Mouse (Mus musculus) lung, adult 18-20 months (tissue): ENCODE measurements around the gene Gpr107.

Experiments
- DNase-seq, 2 experiments: peaks; one replicate each; pipeline ENCODE4 v3.0.0; 2022; ENCODE audit warnings: mixed read lengths in 2 of 2

Gene Gpr107

DNA sequence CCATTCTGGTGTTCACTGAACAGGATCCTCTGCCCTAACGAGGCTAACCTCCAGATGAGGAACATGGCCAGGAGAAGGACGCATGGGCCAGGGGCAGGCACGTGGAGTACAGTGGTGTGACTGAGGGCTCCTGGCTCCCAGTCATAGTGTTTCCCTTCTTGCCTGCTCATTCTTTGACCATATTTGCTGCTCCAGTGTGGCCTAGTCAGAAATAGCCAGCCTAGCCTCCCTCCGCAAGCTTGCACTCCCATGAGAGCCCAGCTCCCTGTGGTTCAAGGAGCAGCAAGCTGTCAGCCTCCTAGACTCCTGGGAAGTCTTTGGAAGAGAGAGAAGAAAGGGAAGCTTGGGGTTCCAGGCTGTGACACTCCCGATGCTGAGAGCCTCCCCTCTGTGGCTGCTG is 52.6 kb downstream of the Gpr107 start:
- DNase-seq = no peak

DNA sequence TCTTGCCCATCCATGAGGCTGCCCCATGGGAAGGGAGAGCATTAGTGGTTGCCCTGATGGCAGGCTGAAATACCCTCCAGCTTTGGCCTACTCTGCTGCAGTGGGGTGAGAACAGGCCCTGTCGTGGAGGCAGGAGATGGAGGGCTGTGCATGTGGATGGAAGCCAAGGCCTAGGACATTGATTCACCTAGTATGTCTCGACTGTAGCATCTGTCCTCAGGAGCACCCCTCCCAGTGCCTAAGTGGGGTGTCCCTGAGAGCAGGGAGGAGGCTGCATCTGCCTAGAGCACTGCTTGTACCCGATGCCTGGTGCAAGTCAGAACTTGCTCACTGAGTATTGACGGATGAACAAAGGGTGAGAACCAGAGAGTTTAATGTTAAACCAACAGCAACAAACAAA is 54.1 kb downstream of the Gpr107 start:
- DNase-seq = no peak

DNA sequence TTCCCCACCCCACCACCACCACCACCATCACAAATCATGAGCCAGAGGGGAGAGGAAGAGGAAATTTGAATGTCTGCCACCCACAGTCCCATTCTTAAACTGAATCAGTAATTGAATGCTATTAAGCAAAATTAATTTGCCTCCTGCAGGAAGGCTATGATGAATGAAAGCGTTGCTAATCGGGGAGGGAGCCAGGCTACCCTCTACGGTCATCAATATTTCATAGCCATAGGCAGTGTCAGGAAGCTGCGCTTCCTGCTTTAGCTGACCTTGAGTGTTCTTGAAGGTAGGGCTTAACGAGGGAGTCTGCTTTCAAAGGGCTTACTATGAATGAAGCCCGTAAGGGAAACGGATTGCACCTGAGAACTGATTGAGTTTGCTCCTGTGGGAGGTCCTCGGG is 54.8 kb downstream of the Gpr107 start:
- DNase-seq = no peak

DNA sequence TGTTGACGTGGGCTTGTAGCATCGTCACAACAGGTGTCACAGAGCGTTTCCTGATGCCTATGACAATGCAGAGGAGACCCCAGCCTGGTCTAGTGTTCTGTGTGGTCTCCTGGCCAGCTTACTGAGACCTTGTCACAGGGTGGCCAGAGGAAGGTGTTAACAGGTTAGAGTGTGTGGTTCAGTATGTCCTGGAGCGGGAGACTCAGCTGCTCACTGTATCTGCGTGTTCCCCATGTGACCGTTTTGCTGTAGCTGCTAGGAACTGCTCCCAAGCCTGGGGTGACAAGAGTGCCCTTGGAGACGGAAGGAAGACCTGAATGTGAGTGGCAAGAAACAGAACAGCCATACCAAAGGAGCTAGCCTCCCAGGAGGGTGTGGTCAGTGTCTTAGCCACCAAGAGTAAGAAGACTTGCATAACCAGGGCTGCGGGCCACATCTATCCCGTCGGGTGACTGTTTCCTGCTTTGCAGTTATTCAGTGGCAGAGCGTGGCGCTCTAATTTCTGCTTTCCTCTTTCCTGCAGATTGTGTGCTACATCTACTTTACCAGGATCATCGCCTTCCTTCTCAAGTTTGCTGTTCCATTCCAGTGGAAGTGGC is 56.5 kb downstream of the Gpr107 start:
- DNase-seq = peak in 1 of 2 experiments; percentile 16

DNA sequence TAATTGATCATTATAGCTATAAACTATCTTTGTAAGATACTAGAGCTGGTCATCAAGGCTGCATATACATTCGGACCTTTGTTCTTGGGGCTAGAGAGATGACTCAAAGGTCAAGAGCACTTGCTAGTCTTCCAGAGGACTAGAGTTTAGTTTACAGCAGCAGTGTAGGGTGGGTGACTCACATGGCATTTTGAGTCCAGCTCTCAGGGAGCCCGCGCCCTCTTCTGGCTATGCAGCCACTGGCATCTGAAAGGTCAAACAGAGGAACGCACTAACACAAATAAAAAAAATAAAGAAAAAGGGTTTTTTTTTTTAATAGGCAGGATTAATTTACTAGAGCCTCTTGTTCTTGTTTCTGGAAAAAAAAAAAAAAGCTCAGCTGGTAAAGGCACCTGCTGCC is 57.4 kb downstream of the Gpr107 start:
- no peak for DNase-seq

DNA sequence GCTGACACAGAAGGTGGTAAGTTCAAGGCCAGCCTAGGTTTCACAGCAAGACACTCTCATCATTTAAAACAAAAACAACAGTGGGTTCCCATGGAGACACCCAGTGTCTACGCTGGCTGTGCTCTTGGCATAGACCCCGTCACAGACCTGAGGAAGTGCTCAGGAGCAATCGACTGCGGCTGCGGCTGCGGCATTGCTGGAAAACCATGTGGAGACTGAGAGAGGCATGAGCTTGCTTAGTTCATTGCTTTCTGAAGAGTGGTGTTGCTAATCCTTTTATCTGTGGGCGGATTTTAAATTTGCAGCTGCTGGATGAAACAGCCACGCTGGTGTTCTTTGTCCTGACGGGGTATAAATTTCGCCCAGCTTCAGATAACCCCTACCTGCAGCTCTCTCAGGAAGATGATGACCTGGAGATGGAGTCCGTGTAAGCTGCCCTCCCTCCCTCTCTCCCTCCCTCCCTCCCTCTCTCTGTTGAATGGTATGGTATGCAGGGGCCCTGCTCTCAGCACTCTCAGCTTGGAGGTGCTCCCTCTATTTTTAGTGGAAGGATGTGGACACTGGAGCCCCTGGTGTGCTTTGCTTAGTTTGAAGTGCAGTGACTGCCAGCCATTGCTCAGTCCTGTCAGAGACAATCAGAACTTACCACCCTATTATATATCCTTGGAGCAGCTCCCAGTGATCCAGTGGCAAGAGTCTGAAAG is 58.2 kb downstream of the Gpr107 start:
- no peak for DNase-seq

DNA sequence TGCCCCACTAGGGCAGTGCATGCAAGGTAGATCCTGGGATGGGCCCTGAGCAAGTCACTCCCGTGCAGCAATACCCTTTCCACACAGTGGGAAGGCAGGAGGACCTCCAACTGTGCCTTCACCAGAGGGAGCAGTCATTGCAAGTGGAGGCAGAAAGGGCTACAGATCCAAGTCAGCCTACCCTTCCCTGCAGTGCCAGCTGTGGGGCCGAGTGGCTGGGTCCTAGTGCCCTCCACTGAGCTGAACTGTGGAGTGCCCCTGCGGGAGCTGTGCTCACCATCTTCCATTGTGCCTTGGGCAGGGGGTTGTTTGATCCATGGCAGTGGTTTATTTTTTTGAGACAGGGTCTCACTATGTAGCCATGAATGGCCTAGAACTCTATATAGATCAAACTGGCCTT is 59.1 kb downstream of the Gpr107 start:
- no peak for DNase-seq

DNA sequence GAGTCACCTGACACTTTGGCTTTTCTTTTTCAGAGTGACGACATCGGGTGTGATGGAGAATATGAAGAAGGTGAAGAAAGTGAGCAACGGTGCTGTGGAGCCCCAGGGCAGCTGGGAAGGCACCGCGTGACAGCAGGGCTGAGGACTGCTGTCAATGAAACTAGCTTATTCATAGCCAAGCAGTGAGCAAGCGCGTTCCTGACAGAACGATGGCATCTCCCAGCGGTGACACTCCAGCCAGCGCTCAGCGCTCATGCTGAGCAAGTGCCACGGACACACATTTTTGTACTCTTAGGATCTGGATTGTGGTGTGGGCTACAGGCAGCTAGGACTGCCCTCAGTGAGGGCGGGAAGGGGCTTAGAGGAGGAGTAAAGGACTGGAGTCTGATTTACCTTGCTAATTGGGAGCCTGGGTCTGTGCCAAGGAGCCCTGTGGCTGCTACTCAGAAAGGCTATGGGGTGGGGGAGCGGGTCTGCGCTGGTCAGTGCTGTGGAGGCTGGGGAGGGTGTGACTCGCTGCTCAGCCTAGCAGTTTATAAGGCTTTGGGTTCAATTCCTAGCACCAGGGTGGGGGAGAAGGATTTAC is 62.2 kb downstream of the Gpr107 start:
- DNase-seq = no peak

DNA sequence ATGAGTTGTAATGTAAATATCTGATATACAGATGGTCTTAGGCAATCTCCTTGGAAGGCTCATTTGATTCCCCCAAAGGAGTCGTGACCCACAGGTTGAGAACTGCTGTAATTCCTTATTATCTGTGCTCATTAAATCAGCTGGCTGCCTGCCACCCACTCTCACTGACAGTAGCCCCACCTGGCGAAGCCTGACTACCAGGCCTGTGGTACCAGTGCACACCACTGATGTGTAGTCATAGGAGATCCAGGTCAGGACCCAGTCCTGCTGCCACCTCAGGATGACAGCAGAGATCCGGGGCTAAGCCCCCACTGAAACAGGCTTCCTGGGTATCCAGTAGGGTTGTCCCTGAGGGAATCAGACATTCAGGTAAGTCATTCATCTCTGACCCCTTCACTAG is 66.5 kb downstream of the Gpr107 start:
- no peak for DNase-seq

DNA sequence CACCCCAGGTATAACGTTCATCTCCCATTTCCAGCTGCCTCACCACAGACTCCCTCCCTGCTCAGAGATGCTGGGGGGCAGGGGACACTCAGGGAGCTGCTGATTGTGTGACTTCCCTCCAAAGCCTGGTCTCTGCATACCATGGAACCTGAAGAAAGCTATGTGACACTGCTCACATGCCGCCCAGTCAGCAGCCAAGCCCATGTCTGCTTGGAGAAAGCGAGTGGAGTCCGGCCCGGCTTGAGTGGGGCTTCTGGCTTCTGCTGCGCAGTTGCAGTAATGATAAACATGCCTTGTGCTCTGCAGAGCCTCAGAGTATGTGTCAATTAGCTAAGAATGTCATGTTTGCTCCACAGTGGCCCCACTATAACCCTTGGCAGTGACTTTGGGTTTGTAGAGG is 67.4 kb downstream of the Gpr107 start:
- no peak for DNase-seq

DNA sequence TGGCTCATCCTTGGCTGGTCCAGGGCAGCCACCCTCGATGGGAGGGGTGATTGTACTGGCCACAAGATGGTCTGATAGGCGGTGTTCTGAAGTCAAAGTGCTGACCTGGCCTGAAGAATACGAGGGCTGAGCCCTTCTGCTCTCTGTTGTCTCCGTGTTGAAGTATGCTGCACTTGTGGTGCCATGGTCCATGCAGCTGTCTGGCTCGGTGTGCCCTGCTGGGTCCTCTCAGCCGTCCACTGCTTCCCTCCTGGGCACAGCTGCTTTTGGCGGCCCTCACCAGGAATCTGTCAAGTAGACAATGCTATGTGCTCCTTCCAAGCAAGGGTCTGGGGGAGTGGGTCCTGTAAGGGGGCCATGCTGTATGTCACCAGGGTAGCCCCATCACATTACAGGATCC is 68.7 kb downstream of the Gpr107 start:
- DNase-seq = no peak

DNA sequence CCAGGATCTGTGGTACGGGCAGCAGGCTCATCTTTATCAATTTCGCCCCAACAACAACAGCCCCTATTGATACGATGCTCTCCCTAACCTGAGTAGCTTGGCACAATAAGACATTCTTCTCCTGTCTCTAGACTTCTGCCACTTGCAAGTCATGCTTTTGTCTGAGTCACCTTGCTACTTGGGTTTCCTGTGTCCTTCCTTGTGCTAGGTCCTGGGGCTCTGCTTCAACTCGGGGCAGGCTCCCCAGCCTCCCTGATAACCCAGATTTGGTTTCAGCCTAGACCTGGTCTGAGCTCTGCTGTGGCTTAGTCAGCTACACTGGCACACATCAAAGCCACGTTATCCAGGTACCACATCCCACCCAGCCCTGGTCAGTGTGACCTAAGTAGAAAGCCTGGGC is 69.5 kb downstream of the Gpr107 start:
- DNase-seq = no peak

DNA sequence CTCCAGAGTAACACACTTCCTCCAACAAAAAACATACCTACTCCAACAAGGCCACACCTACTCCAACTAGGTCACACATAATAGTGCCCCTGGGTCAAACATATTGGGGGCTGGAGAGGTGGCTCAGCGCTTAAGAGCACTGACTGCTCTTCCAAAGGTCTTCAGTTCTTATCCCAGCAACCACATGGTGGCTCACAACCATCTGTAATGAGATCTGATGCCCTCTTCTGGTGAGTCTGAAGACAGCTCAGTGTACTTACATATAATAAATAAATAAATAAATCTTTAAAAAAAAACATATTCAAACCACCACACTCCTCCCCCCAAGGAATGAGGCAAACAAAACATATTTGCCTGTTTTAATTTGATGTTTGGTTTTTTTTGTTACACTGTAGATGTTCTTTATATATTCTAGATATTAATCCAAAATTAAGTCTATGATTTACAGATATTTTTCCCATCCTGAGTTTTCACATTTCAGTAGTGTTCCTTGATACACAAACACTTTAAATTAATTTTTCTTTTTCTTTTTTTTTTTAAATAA is 76.7 kb downstream of the Gpr107 start:
- DNase-seq = no peak

DNA sequence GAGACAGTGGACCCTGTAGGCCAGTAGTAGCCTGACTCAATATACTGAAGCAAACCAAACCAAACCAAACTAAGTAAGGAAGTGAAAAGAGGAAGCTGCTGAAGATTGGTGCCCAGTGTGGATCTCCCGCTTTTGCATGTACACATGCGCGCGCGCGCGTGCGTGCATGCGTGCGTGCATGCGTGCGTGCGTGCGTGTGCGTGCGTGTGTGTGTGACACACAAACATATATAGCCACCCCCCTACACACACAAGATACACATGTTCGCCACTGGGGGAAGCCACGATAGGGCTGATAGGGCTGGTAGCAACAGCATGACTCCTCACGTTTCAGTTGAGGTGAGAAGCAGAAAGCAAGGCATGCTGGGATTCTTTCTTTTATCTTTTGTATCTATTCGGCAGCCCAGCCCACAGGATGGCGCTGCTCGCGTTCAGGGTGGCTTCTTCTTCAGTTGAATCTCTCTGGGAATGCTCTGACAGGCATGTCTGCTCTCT is 87.1 kb downstream of the Gpr107 start:
- no peak for DNase-seq

DNA sequence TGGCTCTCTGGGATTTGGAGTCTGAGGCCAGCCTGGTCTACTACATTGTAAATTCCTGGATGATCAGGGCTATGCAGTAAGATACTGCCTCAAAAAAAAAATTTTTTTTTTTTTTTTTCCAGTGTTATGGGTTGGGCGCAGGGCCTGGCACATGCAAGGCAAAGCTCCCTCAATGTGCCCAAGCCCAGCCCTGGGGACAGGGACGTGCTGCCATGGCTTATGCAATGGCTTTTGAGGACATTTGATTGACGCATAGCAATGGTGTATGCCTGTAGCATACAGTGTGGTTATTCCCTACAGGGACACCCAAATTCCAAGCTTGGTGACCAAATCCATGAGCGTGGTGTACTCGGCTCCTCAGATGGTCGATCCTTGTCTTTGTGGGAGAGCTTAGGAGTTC is 87.7 kb downstream of the Gpr107 start:
- DNase-seq = no peak

DNA sequence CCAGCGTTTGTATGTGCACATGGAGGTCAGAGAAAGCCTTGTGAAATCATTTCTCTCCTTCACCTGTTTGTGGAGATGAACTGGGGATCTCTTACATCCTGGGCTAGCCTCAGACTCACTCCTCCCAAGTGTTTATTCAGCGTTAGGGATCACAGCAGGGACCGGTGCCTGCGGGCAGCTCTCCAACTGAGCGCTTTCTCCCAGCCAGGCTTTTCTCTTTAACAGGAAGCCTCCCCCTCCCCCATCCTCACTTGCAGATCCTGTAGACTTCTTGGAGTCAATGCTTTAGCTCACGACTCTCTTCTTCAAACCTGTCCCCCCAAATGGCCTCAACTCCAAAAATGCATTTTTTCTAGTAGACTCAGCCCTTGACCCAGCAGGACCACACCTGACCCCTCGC is 89.5 kb downstream of the Gpr107 start:
- no peak for DNase-seq

DNA sequence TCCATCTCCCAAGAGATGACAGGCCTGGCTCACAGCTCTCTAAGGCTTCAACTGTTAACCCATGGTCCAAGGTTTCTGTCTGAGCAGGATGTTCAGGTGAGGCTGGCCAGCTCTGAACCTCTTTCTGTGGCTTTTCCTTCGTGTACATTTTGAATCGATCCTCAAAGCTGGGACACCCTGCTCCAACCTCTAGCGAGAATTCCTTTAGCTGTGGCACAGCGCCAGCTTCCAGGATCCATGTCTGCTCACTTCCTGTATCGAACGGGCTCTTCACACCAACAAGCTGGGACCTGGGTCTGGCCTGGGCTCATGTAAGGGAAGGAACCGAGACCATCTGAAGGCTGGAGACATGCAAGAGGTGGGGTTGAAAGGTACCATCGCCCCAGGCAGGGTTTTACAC is 92.1 kb downstream of the Gpr107 start:
- DNase-seq = no peak

DNA sequence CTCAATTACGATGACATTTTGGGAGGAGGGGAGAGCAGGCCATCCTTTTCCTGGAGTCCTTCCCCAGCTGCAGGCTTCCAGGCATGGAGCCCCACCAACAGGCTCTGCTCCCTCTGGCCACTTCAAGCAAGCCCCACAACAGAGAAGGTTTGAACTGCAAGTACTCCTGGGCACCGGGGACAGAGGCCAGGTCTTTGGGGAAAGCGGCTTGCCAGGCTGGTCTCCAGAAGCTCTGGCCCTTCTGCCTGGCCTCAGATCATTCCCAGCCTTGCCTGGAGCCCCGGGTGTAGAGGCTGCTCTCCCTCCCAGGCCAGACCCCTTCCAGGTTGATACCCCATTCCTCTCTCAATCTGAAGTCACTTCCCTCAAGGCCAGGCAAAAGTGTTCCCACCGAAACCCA is 92.9 kb downstream of the Gpr107 start:
- no peak for DNase-seq

DNA sequence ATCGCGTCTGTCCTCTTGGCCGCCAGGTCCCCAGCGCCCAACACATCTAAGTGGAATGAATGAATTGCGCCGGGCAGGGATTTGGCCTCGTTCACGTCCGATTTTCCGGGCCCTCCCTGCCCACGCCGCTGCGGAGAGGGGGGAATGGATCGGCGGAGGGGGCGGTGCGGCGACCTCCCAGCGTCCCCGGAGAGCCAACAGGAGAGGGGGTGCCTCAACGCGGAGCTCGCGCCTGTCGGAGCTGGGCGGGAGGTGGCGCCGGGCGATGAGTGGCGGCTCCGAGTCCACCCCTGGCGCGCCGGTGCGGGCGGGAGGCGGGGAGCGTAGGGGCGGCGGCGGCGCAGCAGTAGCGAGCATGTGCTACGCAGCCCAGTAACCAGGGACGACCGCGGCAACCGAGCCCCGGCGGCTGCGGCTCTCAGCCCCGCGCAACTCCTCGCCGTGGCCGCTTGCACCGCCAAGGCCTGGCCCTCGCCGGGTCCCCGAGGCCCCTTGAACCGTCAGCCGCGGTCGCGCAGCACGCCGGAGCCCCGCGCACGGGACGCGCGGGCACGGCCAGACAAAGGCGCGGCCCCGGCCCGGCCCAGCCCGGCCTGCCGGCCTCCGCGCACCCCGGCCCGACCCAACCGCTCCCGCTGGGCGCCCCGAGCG is 93.5 kb downstream of the Gpr107 start, which contains the start of gene Ncs1:
TSS of gene Ncs1 (plus strand) at position 333 of the 651 bp plus-strand sequence.
- DNase-seq = peak; percentile 52 to 63

DNA sequence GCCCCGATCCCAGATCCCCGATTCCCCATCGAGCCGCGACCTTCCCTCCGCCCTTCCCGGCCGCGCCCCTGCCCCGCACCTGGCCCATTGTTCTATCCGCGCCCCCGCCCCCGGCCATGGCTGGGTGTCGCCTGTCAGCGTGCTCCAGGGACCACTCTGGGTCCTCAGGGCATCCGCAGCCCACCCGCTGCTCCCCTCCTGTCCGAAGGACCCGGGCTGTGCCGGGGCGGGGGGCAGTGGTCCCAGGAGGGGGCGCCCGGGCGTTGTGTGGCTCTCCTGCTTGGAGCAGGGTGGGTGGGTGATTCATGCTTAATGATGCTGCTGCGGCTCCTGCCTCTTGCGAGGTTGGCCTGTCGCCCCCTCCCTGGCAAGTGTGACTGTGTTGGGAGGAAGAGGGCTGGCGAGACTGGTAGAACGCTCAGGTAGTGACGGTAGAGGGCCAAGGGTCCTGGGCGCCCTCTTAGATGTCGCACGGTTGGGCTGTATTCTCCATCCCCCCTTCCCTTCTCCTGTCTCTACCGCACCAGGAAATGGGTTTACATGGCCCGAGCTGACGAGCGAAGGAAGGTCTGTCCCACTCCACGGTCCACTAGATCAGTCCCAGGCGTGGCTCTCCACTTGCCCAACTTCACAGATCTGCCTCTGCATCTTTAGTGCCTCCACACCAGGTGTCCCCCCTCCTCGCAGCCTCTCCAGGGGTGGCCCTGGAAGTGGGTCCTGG is 94.3 kb downstream of the Gpr107 start:
- no peak for DNase-seq

DNA sequence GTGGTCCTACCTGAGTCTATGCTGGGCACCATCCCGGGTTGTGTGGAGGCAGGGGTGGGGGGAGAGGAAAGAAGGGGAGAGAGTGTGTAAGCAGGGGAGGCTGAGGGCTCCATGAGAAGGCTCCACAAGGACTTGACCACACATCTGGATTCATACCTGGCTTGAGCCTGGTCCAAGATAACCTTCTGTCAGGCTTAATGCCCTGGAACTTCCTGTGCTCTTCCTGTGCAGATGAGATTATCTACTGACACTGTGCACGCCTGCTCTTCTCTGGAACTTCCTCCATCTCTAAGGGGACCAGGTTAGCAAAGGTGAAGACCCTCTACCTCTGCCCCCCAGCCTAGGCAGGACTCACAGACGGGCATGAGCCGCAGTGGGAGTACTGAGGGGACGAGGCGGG is 96.7 kb downstream of the Gpr107 start:
- no peak for DNase-seq

DNA sequence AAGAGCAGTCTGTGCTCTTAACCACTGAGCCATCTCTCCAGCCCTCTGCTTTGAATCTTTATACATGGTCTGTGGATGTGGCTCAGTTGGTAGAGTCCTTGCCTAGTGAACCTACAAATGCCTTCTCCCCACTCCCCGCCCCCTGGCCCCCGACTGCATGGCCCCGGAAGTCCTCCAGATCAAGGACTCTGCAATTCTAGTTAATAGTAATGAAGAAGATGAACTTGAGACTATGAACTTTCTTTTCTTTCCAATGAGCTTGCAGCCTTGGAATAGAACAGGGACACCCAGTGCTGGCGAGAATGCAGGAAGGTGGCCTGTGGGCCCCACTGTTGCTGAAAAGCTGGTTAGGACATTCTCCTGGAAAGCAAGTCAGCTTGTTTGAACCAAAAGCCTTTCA is 100.1 kb downstream of the Gpr107 start:
- no peak for DNase-seq

DNA sequence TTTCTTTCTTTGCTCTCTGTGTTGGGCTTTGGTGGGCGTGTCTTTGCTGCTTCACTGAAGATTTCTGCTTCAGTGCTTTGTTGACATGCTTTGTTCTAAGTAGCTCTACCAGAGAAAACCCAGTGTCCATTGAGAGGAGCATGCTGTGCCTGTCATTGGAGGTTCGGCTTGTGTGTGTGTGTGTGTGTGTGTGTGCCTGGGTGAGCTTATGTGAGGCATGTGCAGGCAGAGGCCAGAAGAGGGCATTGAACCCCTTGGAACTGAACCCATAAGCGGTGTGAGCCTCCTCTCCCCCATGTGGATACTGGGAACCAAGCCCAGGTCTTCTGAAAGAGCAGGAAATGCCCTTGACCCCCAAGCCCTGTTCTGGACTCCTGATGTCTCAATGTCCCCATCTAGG is 101.3 kb downstream of the Gpr107 start:
- no peak for DNase-seq
